Mouse (Mus musculus) embryonic facial prominence, embryonic 13.5 days (tissue): ENCODE results near the gene Vgll4. TPM values are rescaled to one million over a fixed set of nuclear protein-coding genes. Genes with fewer than 3 reads are reported as not detected.
A peak's percentile ranks its signal among the peaks of the same experiment; 100 is the strongest.

Experiments used
- ATAC-seq: fragments of 200-750 bp; cut with Nextera tagmentation; 2 replicates; pipeline ENCODE4 v1.8.0; 2017; ENCODE audit warnings: low read depth; ENCODE audit not compliant: insufficient number of reproducible peaks, insufficient read depth, low FRiP score, low TSS enrichment
- H3K27ac ChIP-seq: fragments of 300-500 bp; sonication (generic); 2 replicates; pipeline ENCODE4 v1.5.1; 2015; ENCODE audit warnings: moderate library complexity, mild to moderate bottlenecking, inconsistent platforms
- H3K27me3 ChIP-seq: fragments of 300-500 bp; sonication (generic); 2 replicates; pipeline ENCODE4 v1.6.1; 2015; ENCODE audit warnings: mild to moderate bottlenecking, inconsistent platforms
- H3K36me3 ChIP-seq: fragments of 300-500 bp; sonication (generic); 2 replicates; pipeline ENCODE4 v1.6.1; 2015; ENCODE audit warnings: mild to moderate bottlenecking, inconsistent platforms
- H3K4me1 ChIP-seq: fragments of 300-500 bp; sonication (generic); 2 replicates; pipeline ENCODE4 v1.6.1; 2015; ENCODE audit warnings: inconsistent platforms
- H3K4me2 ChIP-seq: fragments of 300-500 bp; sonication (generic); 2 replicates; pipeline ENCODE4 v1.6.1; 2015; ENCODE audit warnings: moderate library complexity, mild to moderate bottlenecking, inconsistent platforms
- H3K4me3 ChIP-seq: fragments of 300-500 bp; sonication (generic); 2 replicates; pipeline ENCODE4 v1.5.1; 2015; ENCODE audit warnings: mild to moderate bottlenecking, inconsistent platforms
- H3K9ac ChIP-seq: fragments of 300-500 bp; sonication (generic); 2 replicates; pipeline ENCODE4 v1.6.1; 2015; ENCODE audit warnings: mild to moderate bottlenecking, inconsistent platforms
- H3K9me3 ChIP-seq: fragments of 300-500 bp; sonication (generic); 2 replicates; pipeline ENCODE4 v1.6.1; 2016; ENCODE audit warnings: inconsistent platforms
- WGBS: fragments of 180-500 bp; shearing (Covaris S2); methylation state at CpG from one replicate; pipeline ENCODE4 v1.1.7; 2015; ENCODE audit warnings: mixed read lengths; 5-methylcytosine and 5-hydroxymethylcytosine counted together
- polyA plus RNA-seq: library from polyadenylated mRNA; unstranded; fragments of >200 nt; fragmentation: Nextera tagmentation; extraction: Ambion mirVana; gene quantifications from 2 replicates; pipeline ENCODE4 v1.2.1, GENCODE M21; 2015

Vgll4 gene
- polyA plus RNA-seq, 1 experiment from 2014 or later: 148 TPM

DNA sequence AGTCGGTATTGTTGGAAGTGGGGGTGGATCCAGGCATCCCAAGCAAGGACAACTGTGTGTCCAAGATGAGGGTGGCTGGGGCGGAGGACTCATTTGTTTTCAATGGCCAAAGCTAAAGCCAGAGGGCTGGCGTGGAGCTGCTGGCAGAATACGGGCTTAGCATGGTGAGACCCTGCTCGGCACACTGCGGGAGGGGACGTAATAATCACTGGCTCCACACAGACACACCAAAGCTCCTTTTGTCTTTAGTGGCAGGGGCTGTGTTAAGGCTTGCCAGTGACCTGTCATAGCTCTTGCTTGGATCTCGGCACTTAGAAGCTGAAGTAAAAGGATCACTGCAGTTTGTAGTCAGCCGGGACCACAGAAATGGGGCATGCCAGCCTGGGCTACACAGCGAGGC is 69.6 kb downstream of the Vgll4 start:
- Histone ChIP-seq H3K4me1 (peaks cover 68% of the 10 kb centered on the region), H3K4me3 (peak overlapping the region; percentile 18), H3K4me2 (peak overlapping the region; percentile 50), H3K9me3 (no peaks in the 10 kb centered on the region), H3K27me3 (no peaks in the 10 kb centered on the region), H3K36me3 (peaks cover 29% of the 10 kb centered on the region), H3K27ac (peak overlapping the region; percentile 86), H3K9ac (peak overlapping the region; percentile 46; the same call in 1 of the 2 replicates)
- ATAC-seq: no peak
- 28% methylated on average over 10 of the region's 10 CpGs for WGBS

DNA sequence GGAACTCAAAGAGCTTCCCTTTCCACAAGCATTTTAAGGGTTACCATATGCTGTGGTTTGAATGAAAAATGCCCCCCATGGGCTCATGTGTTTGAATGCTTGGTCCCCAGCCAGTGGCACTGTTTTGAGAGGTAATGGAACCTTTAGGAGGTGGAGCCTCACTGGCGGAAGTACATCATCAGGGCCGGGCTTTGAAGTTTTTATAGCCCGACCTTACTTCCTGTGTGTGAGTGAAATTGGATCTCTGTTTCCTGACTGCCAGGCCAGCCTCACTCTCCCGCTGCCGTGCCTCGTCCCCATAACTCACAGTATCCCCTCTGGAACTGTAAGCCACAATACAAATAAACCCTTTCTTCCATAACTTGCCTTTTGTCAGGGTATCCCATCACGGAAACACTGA is 70.1 kb downstream of the Vgll4 start:
- Histone ChIP-seq H3K9me3 (no peaks in the 10 kb centered on the region), H3K4me3 (peak overlapping the region; percentile 18), H3K4me1 (peaks cover 71% of the 10 kb centered on the region), H3K4me2 (peak overlapping the region; percentile 50), H3K27me3 (no peaks in the 10 kb centered on the region), H3K9ac (peak overlapping the region; percentile 46; the same call in 1 of the 2 replicates), H3K36me3 (peaks cover 30% of the 10 kb centered on the region), H3K27ac (peak overlapping the region; percentile 86)
- 0 out of 2 replicates have a peak, but pooled peaks have one; percentile 40 for ATAC-seq
- 4% methylated on average over 7 of the region's 7 CpGs for WGBS

DNA sequence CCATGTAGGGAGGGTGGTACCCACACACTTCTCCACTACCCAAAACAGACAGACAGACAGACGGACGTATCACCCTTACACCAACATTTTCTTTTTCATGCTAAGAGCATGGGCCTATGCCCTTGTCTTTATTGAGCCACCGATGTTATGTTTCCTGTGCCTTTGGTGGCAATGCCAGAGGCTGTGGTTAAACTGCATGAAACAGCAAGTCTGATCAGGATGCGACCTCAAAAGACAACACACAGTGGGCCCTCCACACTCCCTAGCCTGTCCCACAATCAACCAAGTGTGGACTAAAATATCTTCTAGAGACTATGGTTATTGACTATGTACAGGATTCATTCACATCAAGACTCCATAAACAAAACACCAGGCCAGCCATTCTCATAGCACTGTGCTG is 70.8 kb downstream of the Vgll4 start:
- Histone ChIP-seq H3K27ac (peak overlapping the region; percentile 86), H3K4me2 (no peak overlapping the region), H3K9ac (no peak overlapping the region), H3K27me3 (no peaks in the 10 kb centered on the region), H3K36me3 (peaks cover 24% of the 10 kb centered on the region), H3K9me3 (no peaks in the 10 kb centered on the region), H3K4me1 (peaks cover 71% of the 10 kb centered on the region), H3K4me3 (no peak overlapping the region)
- 90% methylated on average over 4 of the region's 4 CpGs for WGBS
- no peak for ATAC-seq

DNA sequence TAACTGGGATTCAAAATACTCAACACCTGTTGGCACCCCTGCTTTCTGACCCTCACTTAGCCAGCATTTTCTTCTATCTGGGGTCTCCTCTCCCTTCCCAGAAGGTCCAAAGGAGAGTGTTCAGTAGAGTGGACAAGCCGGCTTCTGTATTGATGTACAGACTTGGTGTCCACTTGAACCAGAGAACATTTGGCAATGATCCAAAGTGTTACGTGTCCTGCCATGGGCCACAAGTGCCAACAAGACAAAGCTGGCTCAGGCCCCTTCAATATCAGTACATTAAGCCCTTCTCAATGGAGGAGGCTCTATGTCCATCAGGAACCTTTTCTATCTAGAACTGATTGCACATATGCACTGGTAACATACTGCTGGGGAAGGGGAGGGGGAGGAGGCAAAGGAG is 73.5 kb downstream of the Vgll4 start:
- no peak for ATAC-seq
- no peaks in the 10 kb centered on the region for H3K9me3 ChIP-seq
- peaks cover 24% of the 10 kb centered on the region for H3K36me3 ChIP-seq
- 90% methylated on average over 2 of the region's 2 CpGs for WGBS
- no peak overlapping the region for H3K27ac ChIP-seq
- peaks cover 73% of the 10 kb centered on the region for H3K4me1 ChIP-seq
- H3K4me3 ChIP-seq: no peak overlapping the region
- no peak overlapping the region for H3K4me2 ChIP-seq
- H3K27me3 ChIP-seq: no peaks in the 10 kb centered on the region
- H3K9ac ChIP-seq: no peak overlapping the region

GRCm38 (mm10) chr6:114895191-114895590 is 74.6 kb downstream of the Vgll4 start:
- peaks cover 28% of the 10 kb centered on the region for H3K36me3 ChIP-seq
- 92% methylated on average over 7 of the region's 7 CpGs for WGBS
- no peaks in the 10 kb centered on the region for H3K9me3 ChIP-seq
- no peak overlapping the region for H3K9ac ChIP-seq
- H3K27ac ChIP-seq: no peak overlapping the region
- H3K4me3 ChIP-seq: no peak overlapping the region
- H3K27me3 ChIP-seq: no peaks in the 10 kb centered on the region
- no peak for ATAC-seq
- peaks cover 74% of the 10 kb centered on the region for H3K4me1 ChIP-seq
- no peak overlapping the region for H3K4me2 ChIP-seq

GRCm38 (mm10) chr6:114894548-114895106 is 75.2 kb downstream of the Vgll4 start:
- Histone ChIP-seq H3K27me3 (no peaks in the 10 kb centered on the region), H3K4me1 (peaks cover 71% of the 10 kb centered on the region), H3K4me3 (no peak overlapping the region), H3K9me3 (no peaks in the 10 kb centered on the region), H3K36me3 (peaks cover 28% of the 10 kb centered on the region), H3K4me2 (no peak overlapping the region), H3K27ac (peak overlapping the region; percentile 39; the same call in 1 of the 2 replicates), H3K9ac (no peak overlapping the region)
- ATAC-seq: no peak
- WGBS: 53% methylated on average over 4 of the region's 4 CpGs

- no peak overlapping the region for H3K4me3 ChIP-seq
- 65% methylated on average over 20 of the region's 20 CpGs for WGBS
- ATAC-seq: no peak
- peaks cover 70% of the 10 kb centered on the region for H3K4me1 ChIP-seq
- H3K36me3 ChIP-seq: peaks cover 29% of the 10 kb centered on the region
- H3K9ac ChIP-seq: no peak overlapping the region
- H3K27ac ChIP-seq: peak overlapping the region; percentile 39; the same call in 1 of the 2 replicates
- H3K9me3 ChIP-seq: no peaks in the 10 kb centered on the region
- H3K4me2 ChIP-seq: no peak overlapping the region
- no peaks in the 10 kb centered on the region for H3K27me3 ChIP-seq
These were observed 76.2 kb downstream of the Vgll4 start for GRCm38 (mm10) chr6:114893427-114894209.

DNA sequence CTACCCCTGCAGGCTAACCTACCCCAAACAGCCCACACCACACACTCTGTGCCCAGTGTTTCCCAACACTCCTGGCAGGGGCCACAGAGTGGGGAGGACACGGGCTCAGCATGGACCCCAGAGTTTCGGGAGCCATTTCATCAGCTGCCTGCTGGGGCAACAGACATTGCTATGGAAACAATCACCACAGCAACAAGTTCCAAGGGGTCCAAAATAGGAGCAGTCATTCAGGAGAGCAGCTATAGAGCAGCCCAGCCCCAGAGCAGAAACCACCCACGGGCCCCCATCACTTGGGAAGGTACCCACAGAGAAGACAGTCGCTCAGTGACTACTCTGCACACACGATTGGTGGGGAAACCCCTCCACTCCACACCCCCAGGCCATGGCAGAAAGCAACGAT is 77.4 kb downstream of the Vgll4 start:
- Histone ChIP-seq H3K27ac (peak overlapping the region; percentile 75), H3K4me1 (peaks cover 82% of the 10 kb centered on the region), H3K36me3 (peaks cover 32% of the 10 kb centered on the region), H3K27me3 (no peaks in the 10 kb centered on the region), H3K4me2 (peak overlapping the region; percentile 24; the same call in 1 of the 2 replicates), H3K4me3 (no peak overlapping the region), H3K9me3 (no peaks in the 10 kb centered on the region), H3K9ac (peak overlapping the region; percentile 49)
- 37% methylated on average over 6 of the region's 6 CpGs for WGBS
- ATAC-seq: no peak

- Histone ChIP-seq H3K9ac (0 out of 2 replicates have a peak overlapping the region, but pooled peaks have one; percentile 49), H3K36me3 (peaks cover 35% of the 10 kb centered on the region)
- 58% methylated on average over 12 of the region's 12 CpGs for WGBS
These were observed 78.0 kb downstream of the Vgll4 start for GRCm38 (mm10) chr6:114891771-114892170.

DNA sequence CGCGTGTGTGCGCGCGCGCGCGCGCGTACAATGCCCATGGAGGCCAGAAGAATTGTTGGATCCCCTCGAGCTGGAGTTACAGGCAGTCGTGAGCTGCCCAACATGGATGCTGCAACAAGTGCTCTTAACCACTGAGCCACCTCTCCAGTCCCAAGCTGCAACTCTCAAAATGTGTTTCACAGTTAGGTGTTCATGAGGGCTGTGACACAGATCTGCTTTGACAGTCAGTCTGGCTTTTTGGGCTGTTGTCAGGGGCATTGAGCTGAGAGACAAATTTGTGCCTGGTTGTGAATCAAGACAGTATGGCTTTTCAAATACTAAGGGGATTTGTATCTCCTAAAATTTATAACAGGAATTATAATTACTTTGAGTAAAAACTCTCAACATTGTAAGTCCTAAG is 78.5 kb downstream of the Vgll4 start:
- H3K9me3 ChIP-seq: no peaks in the 10 kb centered on the region
- H3K27me3 ChIP-seq: no peaks in the 10 kb centered on the region
- peak overlapping the region; percentile 75 for H3K27ac ChIP-seq
- H3K4me3 ChIP-seq: no peak overlapping the region
- 87% methylated on average over 12 of the region's 12 CpGs for WGBS
- peak overlapping the region; percentile 35; the same call in 1 of the 2 replicates for H3K4me2 ChIP-seq
- ATAC-seq: no peak
- 0 out of 2 replicates have a peak overlapping the region, but pooled peaks have one; percentile 23 for H3K9ac ChIP-seq
- peaks cover 89% of the 10 kb centered on the region for H3K4me1 ChIP-seq
- peaks cover 36% of the 10 kb centered on the region for H3K36me3 ChIP-seq

More at GRCm38 (mm10) chr6:114891771-114892170, 78.0 kb downstream of the Vgll4 start:
- ATAC-seq: no peak
- no peaks in the 10 kb centered on the region for H3K9me3 ChIP-seq
- H3K4me3 ChIP-seq: no peak overlapping the region
- H3K27ac ChIP-seq: peak overlapping the region; percentile 75
- no peaks in the 10 kb centered on the region for H3K27me3 ChIP-seq
- H3K4me2 ChIP-seq: no peak overlapping the region
- H3K4me1 ChIP-seq: peaks cover 85% of the 10 kb centered on the region

- no peak for ATAC-seq
- Histone ChIP-seq H3K27ac (peak overlapping the region; percentile 75), H3K9ac (peak overlapping the region; percentile 51; the same call in 1 of the 2 replicates), H3K4me2 (peak overlapping the region; percentile 35), H3K36me3 (peaks cover 36% of the 10 kb centered on the region), H3K4me1 (peaks cover 92% of the 10 kb centered on the region), H3K27me3 (no peaks in the 10 kb centered on the region), H3K9me3 (no peaks in the 10 kb centered on the region), H3K4me3 (no peak overlapping the region)
- 38% methylated on average over 19 of the region's 19 CpGs for WGBS
These were observed 79.2 kb downstream of the Vgll4 start for GRCm38 (mm10) chr6:114890411-114891115.
